Mouse (Mus musculus): Measurements from ENCODE around the gene Gm17657. TPM values are rescaled to one million over a fixed set of nuclear protein-coding genes. Genes with fewer than 3 reads are reported as not detected.

Gene Gm17657
- polyA plus RNA-seq, 1 experiment from 2014 or later = not detected

DNA sequence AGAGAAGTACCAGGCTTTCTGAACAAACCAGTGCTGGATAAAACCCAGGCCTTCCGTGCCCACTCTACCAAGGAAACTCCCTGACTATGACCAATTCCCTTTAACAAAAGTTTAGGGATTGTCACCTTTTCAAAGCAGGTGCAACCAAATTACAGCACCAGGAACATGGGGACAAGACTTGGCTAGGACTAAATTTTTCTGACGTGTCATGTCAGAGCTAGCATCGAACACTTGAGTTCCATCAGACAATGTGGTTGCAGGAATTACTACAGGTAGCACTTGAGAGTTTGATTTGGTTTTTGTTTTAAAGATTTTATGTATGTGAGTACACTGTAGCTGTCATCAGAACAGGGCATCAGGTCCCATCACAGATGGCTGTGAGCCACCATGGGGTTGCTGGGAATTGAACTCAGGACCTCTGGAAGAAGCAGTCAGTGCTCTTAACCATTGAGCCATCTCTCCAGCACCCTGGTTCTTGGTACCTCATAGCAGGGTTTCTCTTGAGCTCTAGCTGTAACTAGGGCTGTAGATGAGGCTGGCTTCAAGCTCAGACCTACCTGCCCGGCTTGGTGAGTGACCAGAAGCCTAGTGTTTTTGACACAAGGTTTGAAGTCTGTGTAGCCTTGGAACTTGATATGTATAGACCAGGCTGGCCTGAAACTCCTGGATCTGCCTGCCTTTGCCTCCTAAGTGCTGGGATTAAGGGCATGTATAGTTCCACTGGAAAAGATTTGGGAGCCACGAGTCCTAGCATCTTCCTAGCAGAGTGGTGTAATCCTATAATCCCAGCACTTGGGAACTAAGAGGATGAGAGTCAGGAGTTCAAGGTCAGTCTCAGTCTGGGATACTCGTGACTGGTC lies 53.0 kb downstream of the Gm17657 start:
- H3K27ac ChIP-seq = no peak overlapping the region
- no peaks in the 10 kb centered on the region for H3K9me3 ChIP-seq (replicated peaks)
- no peak for DNase-seq (ENCODE audit: low spot score)
- no peak overlapping the region for H3K4me3 ChIP-seq
- no peaks in the 10 kb centered on the region for H3K27me3 ChIP-seq (ENCODE audit: low read depth, poor library complexity, severe bottlenecking)
- peaks cover 21% of the 10 kb centered on the region for H3K4me1 ChIP-seq
- 89% methylated on average over 6 of the region's 6 CpGs for WGBS
- peaks cover 33% of the 10 kb centered on the region for H3K36me3 ChIP-seq

DNA sequence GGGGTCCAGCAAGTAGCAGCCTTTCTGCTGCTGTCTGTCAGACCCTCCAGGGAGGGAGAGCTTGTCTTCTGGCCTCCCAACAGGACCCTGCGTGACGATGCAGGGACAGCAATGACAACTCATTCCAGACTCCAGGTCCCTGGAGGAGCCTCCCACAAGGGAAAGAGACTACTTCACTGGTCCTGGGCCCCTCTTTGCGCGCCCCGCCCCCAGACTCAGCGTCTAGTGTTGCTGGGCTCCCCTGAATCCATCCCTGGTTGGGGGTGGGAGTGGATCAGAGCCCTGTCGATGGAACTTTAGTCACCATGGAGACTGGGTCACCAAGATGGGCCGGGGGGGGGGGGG lies 54.7 kb downstream of the Gm17657 start:
- DNase-seq (ENCODE audit: low spot score) = no peak
- peaks cover 33% of the 10 kb centered on the region for H3K36me3 ChIP-seq
- peaks cover 15% of the 10 kb centered on the region for H3K4me1 ChIP-seq
- no peak overlapping the region for H3K27ac ChIP-seq
- H3K27me3 ChIP-seq (ENCODE audit: low read depth, poor library complexity, severe bottlenecking) = no peaks in the 10 kb centered on the region
- WGBS = 64% methylated on average over 7 of the region's 8 CpGs
- no peaks in the 10 kb centered on the region for H3K9me3 ChIP-seq (replicated peaks)
- no peak overlapping the region for H3K4me3 ChIP-seq

DNA sequence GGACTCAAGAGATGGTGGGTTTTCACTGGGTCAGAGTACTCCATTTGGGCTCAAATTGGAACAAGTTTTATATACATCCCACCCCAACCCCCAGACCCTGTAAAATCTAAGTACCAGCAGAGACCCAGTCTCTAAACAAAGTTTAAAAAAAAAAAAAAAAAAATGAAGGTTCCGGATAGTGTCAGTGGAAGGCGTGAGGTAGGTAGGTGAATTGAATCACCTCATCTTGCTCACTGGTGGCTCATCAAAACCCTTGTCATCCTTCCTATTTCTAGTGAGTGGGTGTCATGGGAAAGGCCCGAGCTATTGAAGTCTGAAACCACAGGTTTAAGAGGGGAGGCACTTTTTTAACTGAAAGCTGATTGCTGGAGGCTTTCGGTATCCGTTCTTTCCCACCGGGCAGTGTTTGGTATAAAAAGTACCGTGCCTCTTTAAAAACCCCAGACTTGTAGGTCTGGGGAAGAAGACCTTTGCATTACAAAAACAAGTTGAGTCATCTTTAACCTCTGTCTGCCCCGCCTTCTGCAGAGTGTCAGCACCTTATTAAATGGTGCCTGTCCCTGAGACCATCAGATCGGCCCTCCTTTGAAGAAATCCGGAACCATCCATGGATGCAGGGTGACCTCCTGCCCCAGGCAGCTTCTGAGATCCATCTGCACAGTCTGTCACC lies 55.2 kb downstream of the Gm17657 start:
- no peaks in the 10 kb centered on the region for H3K27me3 ChIP-seq (ENCODE audit: low read depth, poor library complexity, severe bottlenecking)
- 0 out of 2 replicates have a peak overlapping the region, but pooled peaks have one; percentile 89 for H3K4me3 ChIP-seq
- no peaks in the 10 kb centered on the region for H3K9me3 ChIP-seq (replicated peaks)
- peaks cover 33% of the 10 kb centered on the region for H3K36me3 ChIP-seq
- 70% methylated on average over 10 of the region's 10 CpGs for WGBS
- H3K4me1 ChIP-seq = peaks cover 20% of the 10 kb centered on the region
- H3K27ac ChIP-seq = no peak overlapping the region
- no peak for DNase-seq (ENCODE audit: low spot score)

DNA sequence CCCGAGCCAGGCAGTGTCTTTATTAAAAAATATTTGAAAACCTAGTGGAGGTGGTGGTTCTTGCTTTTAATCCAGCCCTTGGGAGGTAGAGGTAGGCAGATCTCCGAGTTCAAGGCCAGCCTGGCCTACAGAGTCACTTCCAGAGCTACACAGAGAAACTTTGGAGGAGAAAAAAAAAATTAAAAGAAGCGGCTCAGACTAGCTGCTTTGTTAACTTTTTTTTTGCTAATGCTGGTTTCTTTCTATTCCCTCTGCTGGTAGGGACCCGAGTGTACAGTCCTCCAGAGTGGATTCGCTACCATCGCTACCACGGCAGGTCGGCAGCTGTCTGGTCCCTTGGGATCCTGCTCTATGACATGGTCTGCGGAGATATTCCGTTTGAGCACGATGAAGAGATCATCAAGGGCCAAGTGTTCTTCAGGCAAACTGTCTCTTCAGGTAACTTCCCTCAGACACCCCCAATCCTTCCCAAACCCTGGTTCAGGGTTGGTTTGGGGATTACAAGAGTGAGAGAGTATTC lies 55.9 kb downstream of the Gm17657 start:
- Histone ChIP-seq H3K36me3 (peaks cover 33% of the 10 kb centered on the region), H3K4me3 (peak overlapping the region; percentile 89), H3K27ac (0 out of 2 replicates have a peak overlapping the region, but pooled peaks have one; percentile 21), H3K27me3 (ENCODE audit: low read depth, poor library complexity, severe bottlenecking) (no peaks in the 10 kb centered on the region), H3K9me3 (replicated peaks) (no peaks in the 10 kb centered on the region), H3K4me1 (peaks cover 26% of the 10 kb centered on the region)
- WGBS = 81% methylated on average over 11 of the region's 11 CpGs
- DNase-seq (ENCODE audit: low spot score) = no peak

DNA sequence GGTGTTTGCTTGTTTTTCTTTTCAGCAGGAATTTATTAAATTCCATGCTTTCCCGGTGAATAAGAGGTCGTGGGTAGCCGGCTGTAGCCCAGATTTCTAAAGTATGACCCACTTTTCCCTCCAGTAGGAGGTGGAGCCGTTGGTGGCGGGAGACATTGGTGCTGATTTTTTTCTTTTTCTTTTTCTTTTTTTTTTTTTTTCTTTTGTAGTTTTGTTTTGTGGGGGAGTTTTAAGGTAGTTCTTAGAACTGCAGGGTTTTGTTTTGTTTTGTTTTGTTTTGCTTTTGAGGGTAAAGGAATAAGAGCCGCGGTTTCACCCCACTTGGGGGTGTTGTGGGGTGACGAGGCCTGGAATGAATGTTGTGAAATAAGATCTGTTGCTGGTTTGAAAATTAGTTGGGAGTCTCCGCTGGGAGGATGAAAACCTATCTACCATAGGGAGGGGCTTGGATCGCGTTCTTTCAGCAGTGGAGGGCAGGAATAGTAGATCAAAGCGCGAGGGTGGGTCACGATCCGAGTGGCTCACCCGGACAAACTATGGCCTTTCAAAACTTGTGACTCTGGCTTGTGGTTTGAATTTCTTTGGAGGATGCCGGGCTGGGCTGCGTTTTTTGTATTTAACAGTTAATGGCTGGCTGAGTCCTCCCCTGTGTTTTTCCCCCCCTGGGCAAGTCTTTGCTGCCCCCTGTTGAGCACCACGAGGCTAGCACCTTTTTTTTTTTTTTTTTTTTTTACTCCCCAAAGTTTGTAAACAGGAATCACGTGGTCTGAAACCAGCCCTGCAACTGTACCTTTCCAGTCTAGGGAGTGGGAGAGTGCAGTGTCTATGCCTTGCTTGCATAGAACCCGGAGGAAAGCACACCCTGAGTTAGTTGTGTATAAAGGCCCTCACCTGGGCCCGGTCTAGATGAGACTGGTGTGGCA lies 56.9 kb downstream of the Gm17657 start:
- Histone ChIP-seq H3K27me3 (ENCODE audit: low read depth, poor library complexity, severe bottlenecking) (no peaks in the 10 kb centered on the region), H3K4me3 (peak overlapping the region; percentile 89), H3K4me1 (peaks cover 30% of the 10 kb centered on the region), H3K9me3 (replicated peaks) (no peaks in the 10 kb centered on the region), H3K27ac (peak overlapping the region; percentile 98), H3K36me3 (peaks cover 33% of the 10 kb centered on the region)
- peak; percentile 82 for DNase-seq (ENCODE audit: low spot score)
- 2% methylated on average over 22 of the region's 22 CpGs for WGBS

DNA sequence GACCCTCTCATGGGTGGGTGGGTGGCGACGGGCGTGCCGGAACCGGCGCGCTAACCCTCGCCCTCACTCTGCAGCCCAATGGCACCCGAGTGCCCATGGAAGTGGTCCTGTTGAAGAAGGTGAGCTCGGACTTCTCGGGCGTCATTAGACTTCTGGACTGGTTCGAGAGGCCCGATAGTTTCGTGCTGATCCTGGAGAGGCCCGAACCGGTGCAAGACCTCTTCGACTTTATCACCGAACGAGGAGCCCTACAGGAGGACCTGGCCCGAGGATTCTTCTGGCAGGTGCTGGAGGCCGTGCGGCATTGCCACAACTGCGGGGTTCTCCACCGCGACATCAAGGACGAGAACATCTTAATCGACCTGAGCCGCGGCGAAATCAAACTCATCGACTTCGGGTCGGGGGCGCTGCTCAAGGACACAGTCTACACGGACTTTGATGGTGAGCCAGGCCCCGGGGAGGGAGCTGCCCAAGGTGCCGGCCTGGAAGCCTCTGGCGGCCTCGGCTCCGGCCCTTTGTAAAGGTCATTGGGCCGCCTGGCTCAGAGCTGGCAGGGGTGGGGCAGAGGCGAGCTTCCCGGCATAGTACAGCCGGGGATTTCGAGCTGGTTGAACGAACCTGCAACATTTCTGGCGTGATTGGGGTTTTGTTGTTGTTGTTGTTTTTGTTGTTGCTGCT lies 57.7 kb downstream of the Gm17657 start:
- H3K27ac ChIP-seq = peak overlapping the region; percentile 98
- no peaks in the 10 kb centered on the region for H3K9me3 ChIP-seq (replicated peaks)
- no peaks in the 10 kb centered on the region for H3K27me3 ChIP-seq (ENCODE audit: low read depth, poor library complexity, severe bottlenecking)
- H3K4me1 ChIP-seq = peaks cover 30% of the 10 kb centered on the region
- under 1% methylated on average over 48 of the region's 48 CpGs for WGBS
- DNase-seq (ENCODE audit: low spot score) = peak; percentile 69
- H3K36me3 ChIP-seq = peaks cover 32% of the 10 kb centered on the region
- H3K4me3 ChIP-seq = peak overlapping the region; percentile 89

DNA sequence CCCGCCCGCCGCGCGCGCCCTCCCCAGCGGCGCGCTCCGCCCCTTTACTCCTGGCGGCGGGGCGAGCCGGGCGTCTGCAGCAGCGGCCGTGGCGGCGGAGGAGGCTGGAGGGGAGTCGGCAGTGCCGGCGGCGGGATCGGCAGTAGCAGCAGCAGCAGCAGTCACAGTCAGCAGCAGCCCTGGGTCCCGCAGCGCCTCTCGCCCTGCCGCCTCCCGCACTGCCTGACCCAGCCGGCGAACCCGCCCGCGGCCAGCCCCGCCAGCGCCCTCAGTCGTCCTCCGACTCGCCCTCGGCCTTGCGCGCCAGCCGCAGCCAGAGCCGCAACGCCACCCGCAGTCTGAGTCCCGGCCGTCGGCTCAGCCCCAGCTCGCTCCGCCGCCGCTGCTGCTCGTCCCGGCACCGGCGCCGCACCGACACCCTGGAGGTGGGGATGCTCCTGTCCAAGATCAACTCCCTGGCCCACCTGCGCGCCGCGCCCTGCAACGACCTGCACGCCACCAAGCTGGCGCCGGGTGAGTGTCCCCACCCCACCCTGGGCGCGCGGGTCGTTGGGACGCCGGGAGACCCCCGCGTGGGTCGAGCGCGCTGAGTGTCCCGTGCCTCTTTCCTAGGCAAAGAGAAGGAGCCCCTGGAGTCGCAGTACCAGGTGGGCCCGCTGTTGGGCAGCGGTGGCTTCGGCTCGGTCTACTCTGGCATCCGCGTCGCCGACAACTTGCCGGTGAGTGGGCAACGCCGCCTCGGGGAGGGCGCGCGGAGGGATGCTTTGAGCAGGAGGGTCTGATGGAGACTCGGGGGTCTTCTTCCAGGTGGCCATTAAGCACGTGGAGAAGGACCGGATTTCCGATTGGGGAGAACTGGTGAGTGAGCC lies 58.5 kb downstream of the Gm17657 start, which contains the start of gene Pim1:
Gene Pim1 (plus strand): TSS at position 41 of the 869 bp plus-strand sequence.
- DNase-seq (ENCODE audit: low spot score) = peak; percentile 80
- Histone ChIP-seq H3K4me1 (peaks cover 30% of the 10 kb centered on the region), H3K4me3 (peak within 1 kb of the TSS; percentile 89)

DNA sequence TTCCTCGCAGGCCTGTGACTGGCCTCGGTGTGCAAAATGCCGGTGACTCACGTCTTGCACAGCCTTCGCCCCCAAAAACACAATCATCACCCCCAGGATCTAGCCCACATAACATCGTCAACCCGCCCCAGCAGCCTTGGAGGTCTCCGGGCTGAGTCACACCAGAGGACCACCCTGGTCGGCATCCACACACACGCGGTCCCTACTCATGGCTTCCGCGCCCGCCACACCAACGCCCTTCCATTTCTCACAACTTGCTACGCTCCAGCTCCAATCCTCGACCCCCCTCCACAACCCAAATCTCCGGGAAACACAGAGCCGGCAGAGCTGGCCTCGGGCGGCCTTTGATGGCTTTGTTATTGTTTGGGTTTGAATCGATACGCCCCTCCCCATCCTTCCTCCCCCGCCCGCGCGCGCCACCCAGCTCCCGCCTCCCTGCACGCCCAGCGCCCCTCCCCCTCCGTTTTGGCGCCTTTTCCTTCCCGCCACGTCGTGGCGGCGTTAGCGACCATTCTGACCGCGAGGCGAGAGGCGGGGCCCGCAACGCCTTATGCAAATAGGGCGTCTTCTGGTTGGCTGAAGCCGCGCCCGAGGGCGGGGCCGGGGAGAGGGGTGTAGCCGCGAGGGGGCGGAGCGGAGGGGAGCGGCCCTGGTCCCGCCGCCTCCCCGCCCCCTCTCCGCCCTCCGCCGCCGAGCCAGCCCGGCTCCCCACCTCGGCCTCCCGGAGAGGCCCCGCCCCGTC lies 59.3 kb downstream of the Gm17657 start:
- peak; percentile 100 for DNase-seq (ENCODE audit: low spot score)
- peaks cover 30% of the 10 kb centered on the region for H3K4me1 ChIP-seq

More for the DNA sequence above, 58.5 kb downstream of the Gm17657 start, which contains the start of gene Pim1:
- under 1% methylated on average over 92 of the region's 99 CpGs for WGBS
- peak within 1 kb of the TSS; percentile 98 for H3K27ac ChIP-seq
- no peaks in the 10 kb centered on the region for H3K27me3 ChIP-seq (ENCODE audit: low read depth, poor library complexity, severe bottlenecking)
- H3K9me3 ChIP-seq (replicated peaks) = no peaks in the 10 kb centered on the region
- peaks cover 25% of the 10 kb centered on the region for H3K36me3 ChIP-seq

DNA sequence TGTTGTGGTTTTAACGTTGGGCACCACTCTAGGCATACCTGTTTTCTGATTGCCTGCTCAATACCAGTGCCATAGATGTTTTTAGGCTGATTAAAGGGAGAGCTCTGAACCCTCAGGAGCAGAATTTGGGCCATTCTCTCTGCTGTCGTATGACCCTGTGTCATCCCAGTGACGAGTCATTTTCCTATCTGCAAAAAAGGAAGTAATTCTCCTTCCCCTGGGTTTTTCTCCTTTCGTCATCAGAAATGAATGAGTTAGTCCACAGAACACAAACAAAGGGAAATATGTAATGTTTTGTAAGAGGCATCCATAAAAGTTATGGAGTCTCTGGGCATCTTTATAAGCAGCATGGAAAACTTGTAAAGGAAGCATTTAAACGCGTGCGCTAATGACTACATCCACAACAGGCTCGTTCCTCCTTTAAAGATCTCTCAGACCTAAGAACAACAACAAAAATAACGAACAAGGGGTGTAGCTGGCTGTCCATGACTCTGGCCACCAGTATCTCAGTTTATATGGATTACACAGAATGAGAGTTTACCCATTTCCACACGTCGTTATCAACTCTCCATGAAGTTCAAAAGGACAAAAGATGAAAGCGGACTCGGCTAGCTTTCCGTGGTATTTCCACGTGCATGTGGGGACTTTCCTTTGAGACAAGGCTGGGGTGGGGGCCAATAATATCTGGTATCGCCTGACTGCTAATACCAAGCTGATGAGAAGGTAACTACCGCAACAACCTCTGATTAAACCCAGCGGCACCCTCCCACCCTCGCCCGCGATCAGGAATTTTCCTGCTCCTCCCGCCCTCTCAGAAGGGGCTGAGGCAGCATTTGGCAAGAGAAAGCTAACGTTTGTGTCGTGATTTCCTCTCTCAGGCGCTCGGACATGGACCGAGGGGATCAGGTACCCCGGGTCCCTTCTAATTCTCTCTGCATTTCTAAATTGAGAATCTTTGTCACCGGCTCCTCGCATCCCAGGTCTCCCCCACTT lies 60.2 kb downstream of the Gm17657 start:
- peaks cover 14% of the 10 kb centered on the region for H3K36me3 ChIP-seq
- peak; percentile 73 for DNase-seq (ENCODE audit: low spot score)
- no peaks in the 10 kb centered on the region for H3K9me3 ChIP-seq (replicated peaks)
- H3K27ac ChIP-seq = peak overlapping the region; percentile 98
- H3K4me1 ChIP-seq = peaks cover 25% of the 10 kb centered on the region
- H3K27me3 ChIP-seq (ENCODE audit: low read depth, poor library complexity, severe bottlenecking) = no peaks in the 10 kb centered on the region
- 9% methylated on average over 30 of the region's 30 CpGs for WGBS
- H3K4me3 ChIP-seq = peak overlapping the region; percentile 89

More for the DNA sequence above, 59.3 kb downstream of the Gm17657 start:
- H3K27ac ChIP-seq = peak overlapping the region; percentile 98
- WGBS = under 1% methylated on average over 64 of the region's 68 CpGs
- no peaks in the 10 kb centered on the region for H3K9me3 ChIP-seq (replicated peaks)
- H3K36me3 ChIP-seq = peaks cover 22% of the 10 kb centered on the region
- peak overlapping the region; percentile 89 for H3K4me3 ChIP-seq
- H3K27me3 ChIP-seq (ENCODE audit: low read depth, poor library complexity, severe bottlenecking) = no peaks in the 10 kb centered on the region

Data from limb, embryonic 10.5 days (tissue).